Mouse (Mus musculus) cerebellum, adult 2 months (tissue): ENCODE measurements around the gene Plxdc1. TPM values are rescaled to one million over a fixed set of nuclear protein-coding genes. Genes with fewer than 3 reads are reported as not detected.

Source experiments
- DNase-seq, 2 experiments: peaks; one replicate each; pipeline ENCODE4 v3.0.0; 2021
- H3K27ac ChIP-seq: fragments of 200-500 bp; 2 replicates; pipeline ENCODE4 v1.5.1; 2012; ENCODE audit warnings: low read length, control low read depth, inconsistent platforms; ENCODE audit not compliant: insufficient read depth
- H3K27me3 ChIP-seq: fragments of 200-500 bp; 2 replicates; pipeline ENCODE4 v1.6.1; 2012; ENCODE audit warnings: inconsistent platforms, mild to moderate bottlenecking, low read length, moderate library complexity; ENCODE audit not compliant: control insufficient read depth, insufficient read depth
- H3K4me1 ChIP-seq: fragments of 200-500 bp; 2 replicates; pipeline ENCODE4 v1.6.1; 2011; ENCODE audit warnings: low read length; ENCODE audit not compliant: control insufficient read depth, insufficient read depth
- H3K4me3 ChIP-seq: fragments of 200-500 bp; replicated peaks from 2 replicates; pipeline ENCODE3; 2011; ENCODE audit warnings: mild to moderate bottlenecking, low read depth, low read length, control low read depth; ENCODE audit not compliant: insufficient read depth
- CTCF ChIP-seq: fragments of 200-500 bp; IDR thresholded peaks from 2 replicates; pipeline ENCODE4 v1.5.1; 2011; ENCODE audit warnings: low read depth, mild to moderate bottlenecking, control low read depth, low read length, moderate library complexity, borderline replicate concordance; ENCODE audit not compliant: insufficient read depth
- POLR2A ChIP-seq: fragments of 200-500 bp; IDR thresholded peaks from 2 replicates; pipeline ENCODE4 v1.6.1; 2011; ENCODE audit warnings: low read length, control low read depth, borderline replicate concordance; ENCODE audit not compliant: insufficient read depth
- WGBS: fragments of 180-500 bp; shearing (Covaris S2); methylation state at CpG from one replicate; pipeline ENCODE4 v1.1.7; 2018; 5-methylcytosine and 5-hydroxymethylcytosine counted together
- polyA plus RNA-seq: library from polyadenylated mRNA; depleted of rRNA; stranded (reverse); fragments of >200 nt; gene quantifications from 2 replicates; pipeline ENCODE4 v1.2.3, GENCODE M21; 2012

Plxdc1 gene
- polyA plus RNA-seq, 1 experiment = 46.2 TPM

DNA sequence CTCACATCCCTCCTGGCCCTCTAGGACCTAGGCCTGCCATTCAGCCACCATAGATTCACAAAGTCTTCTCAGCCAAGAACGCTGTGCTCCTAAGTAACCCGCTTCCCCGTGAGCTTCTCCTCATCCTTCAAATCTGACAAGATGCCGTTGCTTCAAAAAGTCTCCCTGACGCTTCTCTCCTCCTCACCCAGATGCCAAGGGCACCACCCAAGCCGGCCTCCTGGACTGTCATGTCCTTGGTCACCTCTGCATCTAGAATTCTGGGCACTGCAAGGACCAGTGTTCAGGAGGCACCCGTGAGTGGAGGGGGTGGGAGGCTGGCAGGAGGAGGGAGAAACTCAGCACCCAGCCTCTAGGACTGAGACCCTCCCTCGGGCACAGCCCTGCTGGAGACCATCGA lies 3.5 kb downstream of the Plxdc1 start:
- no peak for TF ChIP-seq POLR2A
- TF ChIP-seq CTCF = no peak
- no peak overlapping the region for H3K4me3 ChIP-seq
- WGBS = 92% methylated on average over 9 of the region's 9 CpGs

DNA sequence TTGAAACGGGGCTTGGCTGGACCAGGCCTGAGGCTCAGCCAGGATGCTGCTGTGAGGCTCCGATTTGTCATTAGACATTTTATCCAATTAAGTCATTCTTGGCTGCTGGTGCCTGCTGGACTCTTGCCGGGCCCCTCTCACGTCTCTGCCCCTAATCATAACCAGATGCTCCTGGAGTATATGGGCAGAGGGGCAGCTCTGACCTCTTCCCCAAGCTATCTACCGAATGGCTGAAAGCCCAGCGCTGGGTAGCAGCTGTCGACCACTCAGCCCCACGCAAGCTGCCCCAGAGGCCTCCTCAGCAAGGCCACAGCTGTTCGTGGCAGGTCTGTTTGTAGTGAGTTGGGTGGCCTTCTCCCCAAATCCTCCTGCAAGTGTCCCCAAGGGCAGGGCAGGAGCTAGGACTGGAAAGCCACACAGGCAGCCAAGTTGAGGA lies 5.7 kb downstream of the Plxdc1 start:
- DNase-seq = no peak
- Histone ChIP-seq H3K4me3 (no peak overlapping the region), H3K27me3 (no peaks in the 10 kb centered on the region), H3K4me1 (no peaks in the 10 kb centered on the region), H3K27ac (no peak overlapping the region)
- TF ChIP-seq POLR2A = no peak
- no peak for TF ChIP-seq CTCF
- WGBS = 19% methylated on average over 9 of the region's 9 CpGs

More for the DNA sequence above, 3.5 kb downstream of the Plxdc1 start:
- no peak for DNase-seq
- no peaks in the 10 kb centered on the region for H3K27me3 ChIP-seq
- no peak overlapping the region for H3K27ac ChIP-seq
- no peaks in the 10 kb centered on the region for H3K4me1 ChIP-seq

DNA sequence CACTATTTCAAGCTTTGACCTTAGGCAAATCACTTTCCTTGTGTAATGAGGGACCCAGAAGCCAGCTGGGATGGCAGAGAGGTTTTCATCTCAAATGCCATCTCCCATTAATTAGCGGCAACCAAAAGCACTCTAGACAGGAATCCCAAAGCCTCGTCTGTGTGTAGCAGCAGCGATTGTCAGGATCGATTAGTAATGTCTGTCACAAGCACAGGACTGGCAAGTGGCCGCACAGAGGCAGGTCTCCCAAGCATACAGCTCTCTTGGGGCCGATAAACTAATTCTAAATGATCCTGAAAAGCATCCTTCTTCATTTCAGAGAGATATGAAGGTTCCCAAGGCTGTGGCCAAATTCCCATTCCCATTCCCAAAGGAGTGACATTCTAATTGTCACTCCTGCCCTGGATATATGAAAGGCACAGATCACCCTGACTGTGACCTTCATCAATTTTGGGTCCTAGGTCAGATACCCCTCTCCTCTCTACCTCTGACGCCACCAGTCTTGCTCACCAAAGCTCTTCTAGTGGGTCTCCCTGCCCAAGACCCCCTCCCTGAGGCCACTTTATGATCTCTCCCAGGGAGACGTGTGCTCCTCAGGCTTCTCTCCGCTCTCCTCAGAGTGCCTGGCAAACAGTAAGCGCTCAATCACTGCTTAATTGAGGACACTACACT lies 6.3 kb downstream of the Plxdc1 start:
- no peak for DNase-seq
- H3K27ac ChIP-seq = no peak overlapping the region
- no peaks in the 10 kb centered on the region for H3K4me1 ChIP-seq
- H3K27me3 ChIP-seq = no peaks in the 10 kb centered on the region
- H3K4me3 ChIP-seq = no peak overlapping the region
- no peak for TF ChIP-seq CTCF
- no peak for TF ChIP-seq POLR2A
- WGBS = 39% methylated on average over 10 of the region's 10 CpGs

DNA sequence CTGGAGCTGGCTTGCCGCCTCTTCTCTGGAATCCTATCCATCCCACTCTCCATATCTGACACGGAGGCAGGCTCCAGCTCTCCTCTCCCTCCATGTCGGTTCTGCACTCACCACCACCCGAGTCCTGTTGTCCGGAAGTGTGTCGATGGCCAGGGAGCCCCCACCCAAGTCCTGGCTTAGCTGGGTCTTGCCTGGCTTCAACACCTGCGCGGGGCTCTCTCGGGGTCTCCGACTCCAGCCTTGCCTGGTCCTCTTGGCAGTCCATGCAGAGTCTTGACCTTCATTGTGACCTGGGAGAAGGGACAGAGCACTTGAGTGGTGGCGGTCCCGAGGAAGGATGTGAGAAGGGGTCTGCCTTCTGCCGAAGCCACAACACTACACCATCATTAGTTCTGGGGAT lies 7.9 kb downstream of the Plxdc1 start:
- TF ChIP-seq POLR2A (no peak), CTCF (no peak)

DNA sequence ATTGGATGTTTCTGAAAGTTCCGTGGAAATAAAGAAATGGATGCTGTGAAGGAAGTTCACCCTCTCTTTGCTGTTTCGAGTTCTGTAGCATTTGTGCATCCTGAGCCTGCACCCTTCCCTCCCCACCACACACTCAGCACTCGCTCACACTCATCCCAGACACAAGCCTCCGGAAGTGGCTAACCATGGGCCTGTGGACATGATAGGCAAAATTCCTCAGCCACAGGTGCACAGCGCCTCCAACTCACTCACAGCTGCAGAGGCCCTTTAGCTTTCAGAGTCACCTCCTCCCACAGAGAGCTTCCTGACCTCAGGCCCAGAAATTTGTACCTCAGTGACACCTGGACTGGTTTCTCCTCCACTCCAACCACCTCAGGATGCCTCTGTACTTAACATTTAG lies 8.4 kb downstream of the Plxdc1 start:
- Histone ChIP-seq H3K27me3 (no peaks in the 10 kb centered on the region), H3K4me3 (no peak overlapping the region), H3K4me1 (no peaks in the 10 kb centered on the region), H3K27ac (no peak overlapping the region)
- WGBS = 91% methylated on average over 5 of the region's 5 CpGs
- TF ChIP-seq POLR2A = no peak
- no peak for TF ChIP-seq CTCF
- no peak for DNase-seq

More for the DNA sequence above, 7.9 kb downstream of the Plxdc1 start:
- H3K27ac ChIP-seq = no peak overlapping the region
- H3K4me3 ChIP-seq = no peak overlapping the region
- DNase-seq = no peak
- no peaks in the 10 kb centered on the region for H3K4me1 ChIP-seq
- H3K27me3 ChIP-seq = no peaks in the 10 kb centered on the region
- WGBS = 88% methylated on average over 13 of the region's 13 CpGs

DNA sequence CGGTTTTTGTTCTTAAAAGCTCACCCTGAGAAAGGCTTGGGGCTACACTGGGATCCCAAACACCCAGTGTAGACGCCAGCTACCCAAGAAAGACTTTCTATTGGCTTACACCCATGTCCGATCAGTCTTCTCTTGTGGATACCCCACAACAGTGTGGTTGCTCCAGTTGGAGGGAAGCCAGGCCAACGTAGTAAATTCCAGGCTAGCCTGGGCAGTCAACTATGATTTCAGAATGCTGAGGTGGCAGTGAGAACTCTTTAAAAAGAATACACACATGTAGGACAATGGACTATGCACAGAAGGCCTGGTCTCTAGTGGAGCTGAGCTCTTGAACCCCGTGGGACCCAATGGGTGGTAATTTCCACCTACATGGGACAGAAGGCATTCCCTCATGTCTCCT lies 11.5 kb downstream of the Plxdc1 start:
- no peak for DNase-seq
- Histone ChIP-seq H3K4me1 (peaks cover 7% of the 10 kb centered on the region), H3K27ac (no peak overlapping the region), H3K4me3 (no peak overlapping the region), H3K27me3 (no peaks in the 10 kb centered on the region)
- 68% methylated on average over 5 of the region's 5 CpGs for WGBS
- TF ChIP-seq CTCF = no peak
- TF ChIP-seq POLR2A = no peak

DNA sequence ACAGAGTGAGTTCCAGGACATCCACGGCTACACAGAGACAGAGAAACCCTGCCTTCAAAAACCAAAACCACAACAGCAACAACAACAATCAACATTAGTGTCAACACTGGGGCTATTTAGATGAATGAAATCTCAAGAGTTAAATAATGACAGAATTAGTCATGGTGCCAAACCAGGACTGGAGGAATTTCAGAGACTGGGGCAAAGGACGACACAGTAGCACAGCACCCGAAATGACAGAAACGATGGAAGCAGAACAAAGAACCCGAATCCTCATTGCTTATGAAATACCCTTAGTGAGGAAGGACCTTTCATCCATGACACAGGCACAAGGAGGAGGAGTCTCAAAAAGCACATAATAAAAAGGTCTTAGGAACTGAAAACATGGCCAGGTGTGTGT lies 12.1 kb downstream of the Plxdc1 start:
- Histone ChIP-seq H3K27ac (no peak overlapping the region), H3K27me3 (no peaks in the 10 kb centered on the region), H3K4me3 (no peak overlapping the region), H3K4me1 (peaks cover 7% of the 10 kb centered on the region)
- DNase-seq = no peak
- WGBS = 86% methylated on average over 5 of the region's 5 CpGs
- TF ChIP-seq CTCF (no peak), POLR2A (no peak)

DNA sequence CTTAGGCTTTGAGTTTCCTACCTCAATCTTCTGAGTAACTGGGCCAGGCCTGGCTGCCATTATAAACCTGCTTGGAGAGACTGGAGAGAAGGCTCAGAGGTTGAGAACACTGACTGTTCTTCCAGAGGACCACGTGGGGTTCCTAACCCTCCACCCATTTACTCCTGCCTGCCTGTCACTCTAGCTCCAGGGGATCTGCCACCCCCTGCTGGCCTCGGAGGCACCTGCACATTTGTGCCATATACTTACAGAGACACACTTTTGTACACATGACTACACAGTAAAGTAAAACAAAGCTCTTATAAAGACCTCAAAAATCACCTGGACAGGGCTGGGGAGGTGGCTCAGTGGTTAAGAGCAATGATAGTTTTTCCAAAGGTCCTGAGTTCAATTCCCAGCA lies 13.8 kb downstream of the Plxdc1 start:
- no peak overlapping the region for H3K27ac ChIP-seq
- no peak overlapping the region for H3K4me3 ChIP-seq

More for the DNA sequence above, 13.8 kb downstream of the Plxdc1 start:
- TF ChIP-seq CTCF = no peak
- TF ChIP-seq POLR2A = no peak
- H3K27me3 ChIP-seq = no peaks in the 10 kb centered on the region
- WGBS = 67% methylated on average over 2 of the region's 2 CpGs
- no peak for DNase-seq
- H3K4me1 ChIP-seq = peaks cover 7% of the 10 kb centered on the region
